Mouse (Mus musculus) MEL (cell line): ENCODE measurements around the gene Cox17.
A peak's percentile ranks its signal among the peaks of the same experiment; 100 is the strongest.

Experiments
- POLR2A ChIP-seq, 2 experiments: IDR thresholded peaks; 2 replicates each; pipeline ENCODE4 v1.6.1; 2011 to 2012; ENCODE audit warnings: low read length in 2 of 2, mild to moderate bottlenecking in 2 of 2, control low read depth in 1 of 2, improper control_type of control experiment in 1 of 2, low read depth in 1 of 2, moderate library complexity in 1 of 2; ENCODE audit not compliant: control insufficient read depth in 1 of 2, insufficient read depth in 1 of 2, poor library complexity in 1 of 2
- POLR2AphosphoS5 ChIP-seq: IDR thresholded peaks from 2 replicates; pipeline ENCODE4 v1.6.1; 2012; ENCODE audit warnings: low read depth, borderline replicate concordance, mild to moderate bottlenecking, inconsistent platforms, low read length, moderate library complexity, mixed read lengths

DNA sequence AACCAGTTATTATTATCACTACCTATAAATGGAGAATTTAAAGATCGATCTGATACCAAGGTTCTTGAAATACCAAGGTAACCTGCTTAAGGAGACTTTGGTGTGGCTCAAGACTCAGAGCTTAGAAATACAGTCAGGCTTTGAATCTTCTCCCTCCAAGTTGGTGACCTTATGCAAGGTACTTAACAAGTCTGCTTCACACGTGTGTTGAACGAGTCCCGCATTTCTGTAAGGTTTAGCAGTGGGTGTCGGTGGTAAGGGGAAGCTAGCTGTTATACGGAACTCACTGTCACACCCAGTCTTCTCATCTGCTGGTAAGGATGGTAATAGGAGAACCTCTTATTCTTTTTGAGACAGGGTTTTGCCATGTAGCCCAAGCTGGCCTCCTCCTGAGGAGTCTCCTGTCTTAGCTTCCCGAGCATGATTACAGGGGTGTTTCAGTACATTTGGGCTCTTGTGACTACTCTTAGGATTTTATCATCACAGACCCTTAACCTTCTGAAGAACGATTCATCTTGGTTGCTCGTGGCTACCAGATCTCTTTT is 1.5 kb downstream of the Cox17 start:
- TF ChIP-seq POLR2A (IDR thresholded peaks at IDR 0.05; ENCODE audit: control insufficient read depth in 1 of 2, insufficient read depth in 1 of 2, low read depth in 1 of 2, low read length in 2 of 2, poor library complexity in 1 of 2) (peak in 1 of 2 experiments; percentile 60; a peak in 2 of 4 replicates), POLR2AphosphoS5 (no peak)
